Mouse (Mus musculus) kidney, postnatal 25 days (tissue): ENCODE results near the gene Olfr519.

ENCODE experiments used
- DNase-seq, 2 experiments: peaks; one replicate each; pipeline ENCODE4 v3.0.0; 2021; ENCODE audit warnings: mixed read lengths in 2 of 2

Gene Olfr519

GRCm38 (mm10) chr7:108894320-108894719, at the start of gene Olfr519:
TSS of gene Olfr519 (minus strand) at chr7:108894420.
- no peak for DNase-seq

GRCm38 (mm10) chr7:108944002-108944401, 49.8 kb upstream of the Olfr519 start:
- peak in 1 of 2 experiments; percentile 58 for DNase-seq

GRCm38 (mm10) chr7:108941466-108941865, 47.2 kb upstream of the Olfr519 start:
- no peak for DNase-seq

- DNase-seq: no peak
Observed at GRCm38 (mm10) chr7:108936591-108936990, 42.4 kb upstream of the Olfr519 start.

GRCm38 (mm10) chr7:108935411-108935810, 41.2 kb upstream of the Olfr519 start:
- no peak for DNase-seq

- peak in 1 of 2 experiments; percentile 14 for DNase-seq
Observed at GRCm38 (mm10) chr7:108934836-108935235, 40.6 kb upstream of the Olfr519 start.

GRCm38 (mm10) chr7:108933794-108934731, 39.8 kb upstream of the Olfr519 start, which contains the start of gene Eif3f:
TSS of gene Eif3f (plus strand) at chr7:108934417.
- peak; percentile 94 to 96 for DNase-seq

- DNase-seq: no peak
Observed at GRCm38 (mm10) chr7:108929726-108930393, 35.6 kb upstream of the Olfr519 start, which contains the start of gene Nlrp10. TSS of gene Nlrp10 (minus strand) at chr7:108930178.

- DNase-seq: no peak
Observed at GRCm38 (mm10) chr7:108928280-108929188, 34.3 kb upstream of the Olfr519 start.

- no peak for DNase-seq
Observed at GRCm38 (mm10) chr7:108927043-108927442, 32.8 kb upstream of the Olfr519 start.

GRCm38 (mm10) chr7:108903969-108904368, 9.7 kb upstream of the Olfr519 start:
- no peak for DNase-seq

GRCm38 (mm10) chr7:108884906-108885305, 9.3 kb downstream of the Olfr519 start, which contains the start of gene Olfr518:
TSS of gene Olfr518 (minus strand) at chr7:108885006.
- DNase-seq: no peak

- DNase-seq: no peak
Observed at GRCm38 (mm10) chr7:108872279-108872678, 21.9 kb downstream of the Olfr519 start, which contains the start of gene Olfr517. TSS of gene Olfr517 (minus strand) at chr7:108872379.

GRCm38 (mm10) chr7:108850429-108850828, 43.8 kb downstream of the Olfr519 start, which contains the start of gene Olfr516:
TSS of gene Olfr516 (minus strand) at chr7:108850529.
- DNase-seq: no peak
